Mouse (Mus musculus) liver (tissue): ENCODE measurements around the gene Trim8.

Source experiments
- DNase-seq: peaks from one replicate; pipeline ENCODE4 v3.0.0-alpha.2; 2020; ENCODE audit warnings: mixed read lengths

Trim8 gene

DNA sequence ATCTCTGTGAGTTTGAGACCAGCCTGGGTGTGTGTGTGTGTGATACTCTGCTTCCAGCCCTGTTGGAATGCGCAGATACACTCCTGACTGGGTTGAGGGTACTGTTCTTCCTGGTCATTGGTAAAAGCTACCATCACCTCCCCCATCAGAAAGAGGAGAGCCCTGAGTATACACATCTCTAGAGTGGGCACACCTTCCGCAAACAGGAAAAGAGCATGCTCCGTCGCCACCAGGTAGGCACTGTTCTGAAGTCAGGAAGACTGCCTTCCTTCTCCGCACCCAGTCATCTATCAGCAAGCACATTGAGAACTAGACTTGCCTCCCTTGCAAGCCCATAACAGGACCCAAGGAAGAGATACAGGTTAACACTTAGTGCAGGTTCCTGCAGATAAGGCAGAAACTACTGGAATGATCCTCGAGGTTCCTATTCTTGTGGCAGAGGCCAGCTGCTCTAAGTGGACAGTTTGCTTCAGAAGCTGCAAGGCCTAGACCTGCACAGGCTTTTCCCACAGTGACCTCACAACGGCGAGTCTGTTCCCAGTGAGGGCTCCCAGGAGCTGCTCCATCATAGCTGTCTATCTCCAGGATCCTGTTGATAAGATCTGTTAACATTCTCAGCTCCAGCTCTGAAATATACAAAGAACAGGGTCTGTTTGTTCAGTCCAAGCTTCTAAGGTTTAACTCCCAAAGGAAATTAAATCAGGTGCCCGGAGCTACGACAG, 20.7 kb upstream of the Trim8 start:
- no peak for DNase-seq

DNA sequence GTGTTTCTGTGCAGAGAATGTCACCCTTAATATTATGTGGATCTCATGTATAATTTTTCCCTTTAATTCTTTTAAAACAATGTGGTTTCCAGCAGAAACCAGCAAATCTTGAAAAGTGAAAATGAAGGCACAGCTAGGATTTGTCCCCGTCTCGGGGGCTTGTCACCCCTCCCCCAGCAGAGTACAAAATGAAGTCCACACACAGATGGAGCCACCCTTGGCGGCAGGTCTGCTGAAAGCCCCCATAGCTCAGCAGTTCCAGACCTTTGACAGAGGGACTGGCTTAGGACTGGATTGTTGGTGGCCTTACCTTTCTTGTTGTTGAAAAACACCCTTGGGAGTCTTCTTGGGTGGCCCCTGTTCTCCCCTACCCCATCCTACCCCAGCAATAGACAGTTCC, 20.1 kb upstream of the Trim8 start:
- no peak for DNase-seq

DNA sequence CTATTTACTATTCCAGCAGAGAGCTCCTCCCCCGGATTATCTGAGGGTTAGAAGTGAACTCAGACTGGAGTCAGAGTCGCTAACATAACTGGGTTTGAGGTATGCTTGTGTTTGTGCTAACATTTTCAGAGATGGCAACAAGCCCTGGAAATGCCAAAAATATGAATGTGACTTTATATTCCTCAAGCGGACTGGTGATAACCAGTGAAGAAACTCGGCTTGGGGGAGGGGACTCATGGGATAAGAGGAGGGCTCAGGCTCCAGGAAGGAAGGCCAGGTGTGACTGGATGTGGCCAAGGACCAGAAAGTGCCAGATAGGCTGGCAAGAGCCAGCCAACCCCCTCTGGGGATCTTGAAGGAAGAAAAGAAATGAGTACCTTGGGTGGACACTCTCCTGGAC, 19.7 kb upstream of the Trim8 start:
- DNase-seq: no peak

DNA sequence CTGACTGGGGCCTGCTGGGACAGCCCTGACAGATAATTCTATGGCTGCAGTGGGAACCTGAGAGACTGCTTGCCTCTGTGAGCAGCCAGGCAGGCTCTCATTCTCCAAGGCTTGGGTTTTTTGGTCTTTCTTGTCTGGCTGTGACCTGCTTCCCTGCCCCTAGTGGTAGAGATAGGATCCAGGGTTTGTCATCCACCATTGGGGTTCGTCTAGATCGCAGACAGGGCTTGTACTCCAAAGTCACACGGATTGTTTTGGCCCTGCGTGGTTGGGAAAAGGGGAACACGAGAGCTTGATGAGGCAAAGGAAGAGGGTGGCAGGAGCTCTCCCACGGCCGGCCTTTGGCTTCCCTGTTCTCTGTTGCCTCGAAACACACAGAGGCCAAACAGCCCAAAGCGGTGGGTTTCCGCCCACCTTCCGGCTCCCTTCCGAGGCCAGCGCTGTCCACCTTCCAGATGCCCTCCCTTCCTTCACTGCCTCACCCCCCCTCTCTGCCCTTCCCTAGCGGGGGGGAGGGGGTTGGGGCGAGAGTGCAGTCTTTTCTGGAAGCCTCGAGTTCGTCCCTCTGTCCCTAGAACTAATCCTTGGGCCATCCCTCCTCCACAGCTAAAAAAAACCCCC, 18.5 kb upstream of the Trim8 start:
- no peak for DNase-seq

DNA sequence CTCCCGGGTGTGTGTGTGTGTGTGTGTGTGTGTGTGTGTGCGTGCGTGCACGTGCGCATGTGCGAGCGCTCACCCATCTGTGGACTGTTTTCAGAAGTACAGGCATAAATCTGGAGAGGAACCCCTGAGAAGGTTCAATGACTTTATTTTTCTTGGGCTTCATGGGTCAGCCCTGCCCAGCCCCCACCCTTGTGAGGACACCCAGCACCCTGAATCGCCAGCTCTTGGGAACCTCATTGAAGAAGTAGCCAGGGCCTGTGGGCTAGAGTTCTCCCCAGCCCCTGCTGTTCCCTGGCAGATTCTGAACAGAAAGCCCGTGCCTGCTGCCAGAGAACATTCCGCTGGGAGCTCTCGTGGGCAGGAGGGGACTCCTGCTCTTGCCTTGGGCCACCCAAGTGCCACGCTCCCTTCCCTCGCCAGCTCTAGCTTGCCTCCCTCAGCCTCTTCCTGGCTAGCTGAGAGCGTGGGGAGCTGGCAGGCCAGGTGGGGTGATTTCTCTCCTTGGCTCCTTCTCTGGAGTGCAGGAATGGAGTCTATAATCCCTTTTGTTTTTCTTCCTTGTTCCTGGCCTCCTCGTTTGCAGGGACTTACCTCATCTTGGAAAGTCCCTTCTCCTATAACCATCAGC, 17.7 kb upstream of the Trim8 start:
- DNase-seq: no peak

DNA sequence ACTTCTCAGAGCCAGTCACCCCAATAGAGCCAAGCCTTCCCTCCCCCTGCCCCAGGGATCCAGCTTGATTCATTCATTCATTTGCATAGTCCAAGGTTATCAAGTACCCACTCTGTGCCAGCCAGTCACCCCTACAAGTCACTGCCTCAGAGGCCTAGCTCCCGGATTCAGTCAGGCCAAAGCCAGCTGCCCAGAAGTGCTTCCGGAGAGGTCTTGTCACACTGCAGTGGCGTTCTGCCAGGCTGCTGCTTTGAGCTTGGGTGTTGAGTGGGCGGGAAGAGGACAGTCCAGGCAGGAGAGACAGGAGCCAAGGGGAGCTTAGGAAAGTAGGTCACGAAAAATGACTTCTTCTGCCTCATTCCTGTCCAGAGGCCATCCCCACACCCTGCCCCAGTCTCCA, 17.0 kb upstream of the Trim8 start:
- no peak for DNase-seq

DNA sequence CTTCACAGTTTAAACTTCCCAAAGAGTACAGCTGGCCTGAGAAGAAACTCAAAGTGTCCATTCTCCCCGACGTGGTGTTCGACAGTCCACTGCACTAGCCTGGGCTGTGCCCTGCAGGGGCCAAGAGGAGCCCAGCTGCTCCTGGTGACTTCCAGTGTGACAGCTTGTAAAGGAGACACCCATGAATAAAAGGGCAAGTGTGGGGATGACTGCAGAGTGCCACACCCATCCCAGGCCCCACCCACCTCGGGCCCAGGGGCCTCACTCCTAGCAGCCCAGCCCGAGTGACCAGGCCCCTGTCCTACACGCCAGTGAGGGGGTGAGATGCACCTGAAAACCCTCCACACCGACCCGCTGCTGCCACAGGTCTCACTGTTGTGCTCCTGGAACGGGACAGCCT, 15.7 kb upstream of the Trim8 start:
- no peak for DNase-seq

DNA sequence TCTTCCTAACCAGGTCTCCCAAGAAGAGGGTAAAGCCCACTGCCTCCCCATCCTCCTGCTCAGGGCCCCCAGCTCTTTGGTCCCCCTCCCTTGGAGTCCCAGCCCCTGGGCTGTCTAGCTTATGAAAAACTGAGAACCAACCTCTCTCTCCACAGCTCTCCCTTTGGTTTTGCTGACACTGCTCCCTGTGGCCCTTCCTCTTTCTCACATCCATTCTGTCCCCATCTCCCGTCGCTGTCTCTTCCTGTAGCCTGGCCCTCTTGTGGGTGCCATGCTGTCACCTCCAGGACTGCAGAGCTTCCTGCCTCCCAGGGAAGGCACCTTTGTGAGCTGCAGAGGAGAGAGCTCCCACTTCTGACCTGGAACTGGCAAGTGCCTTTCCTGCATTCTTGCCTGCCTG, 14.8 kb upstream of the Trim8 start:
- DNase-seq: no peak

DNA sequence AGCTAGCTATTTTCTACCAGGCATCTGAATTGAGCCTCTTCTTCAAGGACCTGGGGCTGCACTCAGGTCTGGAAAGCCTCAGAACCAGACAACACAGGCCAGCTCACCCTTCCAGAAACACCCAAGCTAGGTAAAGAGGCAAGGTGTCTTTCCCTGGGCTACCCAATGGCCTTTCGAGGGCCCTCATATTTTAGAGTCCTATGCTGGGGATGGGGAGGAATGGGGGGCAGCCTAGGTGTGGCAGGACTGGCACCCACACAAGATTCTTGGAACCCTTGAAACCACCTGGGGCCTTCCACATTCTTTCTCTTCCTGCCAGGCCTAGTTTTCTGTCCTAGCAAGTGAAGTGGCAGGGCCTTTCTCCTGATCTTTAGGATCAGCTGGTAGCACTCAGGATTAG, 12.1 kb upstream of the Trim8 start:
- DNase-seq: no peak

DNA sequence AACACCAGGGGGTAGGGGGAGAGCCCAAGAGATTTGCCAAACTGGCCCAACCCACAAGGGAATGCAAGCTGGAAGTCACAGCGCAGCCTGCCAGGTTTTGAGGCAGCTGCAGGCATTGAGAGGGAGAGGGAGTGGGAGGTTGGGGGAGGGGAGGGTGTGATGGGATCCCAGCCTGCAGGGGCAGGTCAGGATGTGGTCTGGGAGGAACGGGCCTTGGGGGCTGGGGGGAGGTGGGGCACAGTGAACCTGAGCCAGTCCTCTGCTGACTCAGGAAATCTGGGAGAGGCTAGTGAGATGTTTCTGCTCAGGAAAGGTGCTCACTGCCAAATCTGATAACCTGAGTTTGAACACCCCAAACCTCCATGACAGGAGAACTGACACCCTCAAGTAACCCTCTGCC, 10.9 kb upstream of the Trim8 start:
- DNase-seq: peak; percentile 37

DNA sequence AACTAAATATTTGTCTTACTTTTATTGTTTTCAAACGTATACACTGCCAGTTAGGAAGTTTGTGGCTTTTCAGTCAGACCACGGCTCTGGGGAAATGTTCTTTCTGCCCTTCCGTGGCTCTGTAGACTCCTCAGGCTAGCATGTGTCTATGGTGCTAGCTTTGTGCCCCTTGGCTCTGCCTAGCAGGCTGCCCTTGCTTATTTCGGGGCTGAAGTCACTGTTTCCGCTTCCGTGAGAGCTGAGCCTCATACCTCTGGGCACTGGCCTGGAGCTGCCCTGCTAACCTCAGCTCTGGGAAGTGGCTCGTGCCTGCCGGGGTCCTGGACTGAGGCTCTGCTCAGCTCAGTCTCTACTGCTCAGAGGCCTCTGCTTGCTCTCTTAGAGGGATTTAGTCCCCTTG, 6.4 kb upstream of the Trim8 start:
- no peak for DNase-seq

DNA sequence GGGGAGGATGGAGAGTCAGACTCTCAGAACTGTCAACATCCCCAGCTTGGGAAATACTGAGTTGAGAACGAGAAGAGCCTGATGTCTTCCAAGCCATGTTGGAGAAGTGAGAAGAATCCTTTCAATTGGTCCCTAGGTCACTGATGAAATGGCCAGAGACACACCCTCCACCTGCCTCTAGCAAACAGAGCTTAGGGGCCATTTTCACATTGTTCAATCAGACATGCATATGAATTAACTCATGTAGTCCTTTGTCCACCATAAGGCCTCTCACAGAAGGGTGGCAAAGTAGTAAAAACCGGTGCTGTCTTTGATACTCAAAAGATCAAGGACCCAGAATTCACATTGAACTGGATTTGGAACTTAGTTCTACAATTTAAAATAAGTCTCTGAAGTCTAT, 4.3 kb upstream of the Trim8 start:
- DNase-seq: no peak

DNA sequence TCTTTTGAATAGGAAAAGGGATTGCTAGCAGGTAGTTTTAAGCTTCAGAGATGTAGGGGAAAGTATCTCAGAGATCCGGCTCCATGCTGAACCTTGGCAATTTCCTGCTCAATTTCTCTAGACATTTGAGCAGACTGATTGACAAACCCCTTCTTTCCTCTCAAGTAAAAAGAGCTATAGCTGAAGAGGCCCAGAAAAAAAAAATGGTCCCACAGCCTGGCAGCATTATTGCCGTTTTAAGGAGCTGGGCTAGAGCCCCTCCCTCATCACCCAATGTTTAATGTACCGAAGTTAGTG, 2.0 kb upstream of the Trim8 start:
- no peak for DNase-seq

DNA sequence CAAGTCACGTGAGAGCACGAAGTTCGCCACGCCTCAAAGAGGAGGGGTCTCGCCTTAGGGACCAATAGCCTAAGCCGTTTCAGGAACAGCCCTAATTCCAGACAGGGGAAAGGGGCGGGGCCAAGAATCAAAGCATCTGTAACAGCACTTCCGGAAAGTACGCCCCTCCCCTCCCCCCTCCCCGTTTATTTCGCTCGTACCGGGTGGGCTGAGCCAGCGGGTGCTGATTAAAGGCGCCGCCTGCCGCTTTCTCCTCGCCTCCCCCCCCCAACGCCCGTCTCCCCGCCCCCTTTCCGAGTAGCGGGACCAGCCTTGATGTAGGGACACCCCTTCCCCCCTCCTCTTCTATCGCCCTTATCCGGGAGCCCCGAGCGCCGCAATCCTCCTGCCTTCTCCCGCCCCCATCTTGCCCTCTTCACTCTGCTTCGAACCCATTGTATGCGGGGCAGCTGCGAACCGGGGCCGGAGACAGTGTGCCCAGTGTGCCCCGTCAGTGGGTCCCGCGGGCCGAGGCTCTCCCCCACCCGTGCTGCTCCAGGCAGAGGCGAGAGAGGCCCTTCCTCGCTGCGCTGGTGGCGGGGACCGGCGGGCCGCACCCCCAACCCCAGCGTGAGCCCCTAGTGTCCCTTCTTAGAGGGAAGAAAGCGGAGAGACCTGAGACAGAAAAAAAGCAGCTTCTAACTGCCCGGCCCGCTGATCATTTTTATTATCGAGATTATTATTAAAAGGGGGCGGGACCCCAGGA, 1.5 kb upstream of the Trim8 start:
- peak; percentile 99 for DNase-seq

DNA sequence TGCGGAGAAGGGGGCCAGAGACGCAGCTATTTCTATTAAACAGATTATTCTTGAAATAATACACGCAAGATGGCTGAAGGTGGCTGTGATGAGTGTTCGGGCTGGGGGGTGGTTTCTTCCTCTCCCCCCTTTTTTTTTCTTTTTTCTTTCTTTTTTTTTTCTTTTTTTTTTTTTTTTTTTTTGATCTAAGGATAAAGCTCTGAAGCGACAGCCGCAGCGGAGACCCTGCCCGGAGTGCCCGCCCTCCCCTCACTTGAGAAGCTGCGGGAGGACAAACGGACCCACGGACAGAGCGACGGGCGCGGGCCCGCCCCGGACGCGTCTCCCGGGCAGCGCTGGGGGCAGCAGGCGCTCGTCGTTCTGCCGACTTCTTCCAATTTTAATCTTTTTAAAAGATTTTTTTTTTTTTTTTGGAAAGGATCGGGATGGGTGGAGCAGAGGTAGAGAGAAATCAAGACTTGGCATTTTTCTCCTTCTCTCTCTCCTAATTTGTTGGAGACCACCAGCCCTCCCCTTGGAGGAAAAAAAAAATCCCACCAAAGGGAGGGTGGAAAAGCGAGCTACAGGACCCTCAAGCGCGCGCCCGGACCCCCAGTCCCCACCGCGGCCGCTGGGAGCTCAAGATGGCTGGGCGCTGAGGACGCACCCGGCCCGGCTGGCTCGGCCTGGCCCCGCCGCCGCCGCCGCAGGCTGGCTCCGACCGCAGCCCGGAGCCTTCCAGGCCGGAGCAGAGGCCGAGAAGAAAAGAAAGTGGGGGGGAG, 741 bp upstream of the Trim8 start:
- peak; percentile 52 for DNase-seq

DNA sequence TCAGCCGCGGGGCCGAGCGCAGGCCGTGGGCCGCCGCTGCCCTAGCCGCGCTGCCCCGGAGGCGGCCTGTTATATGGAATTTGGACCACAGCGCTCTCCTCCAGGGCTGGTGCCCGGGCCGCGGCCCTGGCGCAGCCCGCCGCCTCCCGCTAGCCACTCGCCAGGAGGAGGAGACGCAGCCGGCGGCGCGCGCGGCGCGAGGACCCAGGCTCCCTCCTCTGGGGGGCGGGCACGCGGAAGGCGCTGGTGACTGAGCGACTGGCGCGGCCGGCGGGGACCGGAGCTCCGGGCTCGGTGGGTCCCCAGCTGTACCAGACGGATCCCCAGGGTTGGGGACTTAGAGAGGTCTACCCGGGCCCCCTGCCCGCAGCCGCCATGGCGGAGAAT, 560 bp downstream of the Trim8 start:
- peak; percentile 80 for DNase-seq

DNA sequence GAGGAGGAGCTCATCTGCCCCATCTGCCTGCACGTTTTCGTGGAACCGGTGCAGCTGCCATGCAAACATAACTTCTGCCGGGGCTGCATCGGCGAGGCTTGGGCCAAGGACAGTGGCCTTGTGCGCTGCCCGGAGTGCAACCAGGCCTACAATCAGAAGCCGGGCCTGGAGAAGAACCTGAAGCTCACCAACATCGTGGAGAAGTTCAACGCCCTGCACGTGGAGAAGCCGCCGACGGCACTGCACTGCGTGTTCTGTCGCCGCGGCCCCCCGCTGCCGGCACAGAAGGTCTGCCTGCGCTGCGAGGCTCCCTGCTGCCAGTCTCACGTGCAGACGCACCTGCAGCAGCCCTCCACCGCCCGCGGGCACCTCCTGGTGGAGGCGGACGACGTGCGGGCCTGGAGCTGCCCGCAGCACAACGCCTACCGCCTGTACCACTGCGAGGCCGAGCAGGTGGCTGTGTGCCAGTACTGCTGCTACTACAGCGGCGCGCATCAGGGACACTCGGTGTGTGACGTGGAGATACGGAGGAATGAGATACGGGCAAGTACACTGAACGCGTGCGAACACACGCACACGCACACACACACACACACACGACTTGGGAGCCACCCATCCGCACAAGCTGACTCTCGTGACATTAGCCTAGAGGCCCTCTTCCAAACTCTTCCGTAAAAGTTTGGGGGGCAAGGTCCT, 1.1 kb downstream of the Trim8 start:
- peak; percentile 86 for DNase-seq

DNA sequence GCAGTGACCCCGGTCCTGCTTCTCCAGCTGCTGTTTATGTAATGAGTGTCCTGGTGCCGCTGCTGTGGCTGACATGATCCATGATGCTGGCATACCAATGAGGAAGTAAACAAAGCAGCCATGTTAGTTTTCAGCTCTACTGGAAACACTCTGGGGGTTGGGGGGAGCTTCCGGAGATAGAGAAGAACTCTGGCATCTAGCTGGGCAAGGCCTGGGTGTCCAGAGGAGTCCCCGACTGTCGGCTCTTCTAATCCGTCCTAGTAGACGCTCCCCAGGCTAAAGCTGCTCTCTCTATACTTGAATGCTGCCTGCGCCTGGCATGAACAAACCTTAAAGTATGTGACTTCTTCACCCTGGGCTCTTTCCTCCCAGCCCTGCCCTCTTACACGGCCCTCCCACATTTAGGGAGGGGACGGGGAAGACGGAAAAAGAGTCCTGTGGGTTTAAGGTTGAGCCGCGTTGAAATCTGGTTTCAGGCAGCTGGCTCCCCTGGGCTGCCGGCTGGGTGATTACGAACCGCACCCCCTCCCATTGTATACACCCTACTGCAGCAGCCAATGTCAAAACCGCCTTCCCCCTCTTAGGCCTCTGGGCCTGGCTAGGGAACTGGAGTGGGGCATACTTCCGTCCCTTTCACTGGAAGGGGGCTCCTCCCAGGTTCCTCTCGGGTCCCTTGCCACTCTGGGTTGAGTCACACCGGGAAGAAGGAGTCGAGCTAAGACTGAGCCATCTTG, 2.0 kb downstream of the Trim8 start:
- DNase-seq: peak; percentile 87

DNA sequence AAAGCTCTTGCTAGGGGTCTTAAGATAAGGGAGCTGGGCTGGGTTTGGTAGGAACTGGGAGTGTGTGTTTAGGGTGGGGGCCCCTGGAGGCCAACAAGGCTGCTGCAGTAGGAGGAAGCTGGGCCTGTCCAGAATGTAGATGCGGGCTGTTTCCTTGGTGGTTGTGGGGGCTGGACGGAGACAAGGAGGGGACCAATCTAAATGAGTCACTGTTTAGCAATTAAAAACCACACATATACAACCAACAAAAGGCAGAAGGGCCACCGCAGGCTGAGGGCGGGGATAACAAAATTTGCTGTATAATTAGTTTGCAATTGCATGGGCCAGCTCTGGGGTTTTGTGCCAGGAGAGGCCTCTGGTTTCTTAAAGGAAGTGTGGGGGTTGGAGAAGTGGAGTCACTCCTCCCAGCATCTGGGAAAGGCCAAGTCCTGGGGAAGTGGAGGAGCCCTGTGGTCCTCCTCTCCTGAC, 2.6 kb downstream of the Trim8 start:
- peak; percentile 74 for DNase-seq

DNA sequence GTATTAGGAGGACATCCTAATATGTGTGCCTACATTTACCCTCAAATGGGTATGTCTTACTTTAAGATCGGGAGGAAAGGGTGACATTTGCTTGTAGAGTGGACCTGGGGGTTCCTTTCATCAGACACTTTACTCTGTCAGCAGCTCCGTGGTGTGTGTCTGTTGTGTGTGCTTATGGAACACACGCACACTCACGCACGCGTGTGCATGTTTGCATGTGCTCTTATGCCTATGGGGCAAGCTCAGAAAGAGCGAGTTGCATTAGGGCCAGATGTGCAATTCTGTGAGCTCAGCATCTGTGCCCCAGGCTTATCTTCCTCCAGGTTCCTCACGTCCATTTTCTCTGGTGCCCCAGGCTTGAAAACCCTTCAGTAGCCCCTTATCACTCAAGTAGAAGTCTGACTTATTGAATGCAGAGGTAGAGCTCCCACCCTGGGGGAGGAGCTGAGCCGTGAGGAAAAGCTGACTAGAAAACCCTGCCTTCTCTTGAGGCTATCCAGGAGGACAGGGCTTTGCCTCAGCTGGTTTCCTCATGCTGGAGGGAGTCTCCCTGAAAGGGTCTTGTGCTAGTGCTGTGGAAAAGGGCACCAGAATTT, 3.4 kb downstream of the Trim8 start:
- DNase-seq: peak; percentile 66

DNA sequence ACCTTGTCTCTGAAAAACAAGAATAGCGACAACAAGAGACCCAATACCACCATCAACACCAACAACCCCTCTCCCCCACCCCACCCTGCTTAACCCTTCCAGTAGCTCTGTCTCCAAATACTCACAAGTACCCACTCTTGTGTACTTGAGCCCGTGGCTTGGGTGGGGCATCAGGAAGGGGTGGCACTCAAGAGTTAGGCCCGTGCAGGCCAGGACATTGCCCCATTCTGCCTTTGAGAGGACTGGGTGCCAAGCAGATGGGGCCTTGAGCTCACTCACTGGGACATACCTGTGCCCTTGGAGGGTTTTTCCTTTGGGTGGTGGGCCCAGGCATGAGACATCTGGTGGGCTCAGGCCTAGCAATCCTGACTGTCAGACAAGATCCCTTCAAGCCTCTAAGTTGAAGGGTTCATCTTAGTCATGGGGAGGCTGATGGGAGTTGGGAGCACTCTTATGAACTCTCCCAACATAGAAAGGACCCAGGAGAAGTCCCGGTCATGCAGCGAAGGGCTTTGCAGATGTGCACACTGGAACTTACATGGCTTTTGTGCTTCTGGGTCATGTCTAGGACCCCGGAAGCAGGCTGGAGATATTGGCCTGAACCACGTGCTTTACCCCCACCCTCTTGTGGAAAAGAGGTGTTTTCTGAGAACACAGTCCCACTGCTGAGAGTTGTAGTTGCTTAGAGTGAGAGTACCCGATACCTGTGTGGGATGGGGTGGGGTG, 4.3 kb downstream of the Trim8 start:
- no peak for DNase-seq
